Mouse (Mus musculus) urinary bladder, postnatal 36 days (tissue): ENCODE results near the gene Slc27a1.
A peak's percentile ranks its signal among the peaks of the same experiment; 100 is the strongest.

Experiments used
- DNase-seq, 2 experiments: peaks; one replicate each; pipeline ENCODE4 v3.0.0; 2022; ENCODE audit warnings: low spot score in 2 of 2, mixed read lengths in 1 of 2

The Slc27a1 gene

DNA sequence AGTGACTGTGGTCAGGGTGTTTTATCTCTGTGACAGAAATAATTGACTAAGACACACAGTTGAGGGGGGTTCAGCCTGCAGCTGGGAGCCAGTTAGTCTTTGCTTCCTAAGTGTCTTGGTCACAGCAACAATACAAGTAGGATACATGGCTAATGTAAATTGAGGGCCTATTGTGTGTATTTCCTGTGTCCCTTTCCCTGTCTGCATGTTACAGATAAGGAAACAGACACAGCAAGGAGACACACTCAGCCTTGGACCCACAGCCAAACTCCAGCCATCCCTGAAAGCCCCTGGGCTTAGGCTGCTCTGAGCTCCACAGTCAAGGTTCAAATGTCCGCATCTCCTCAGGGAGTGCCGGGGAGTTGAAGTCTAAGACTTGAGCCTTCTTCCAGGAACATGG is 14.0 kb upstream of the Slc27a1 start:
- no peak for DNase-seq

DNA sequence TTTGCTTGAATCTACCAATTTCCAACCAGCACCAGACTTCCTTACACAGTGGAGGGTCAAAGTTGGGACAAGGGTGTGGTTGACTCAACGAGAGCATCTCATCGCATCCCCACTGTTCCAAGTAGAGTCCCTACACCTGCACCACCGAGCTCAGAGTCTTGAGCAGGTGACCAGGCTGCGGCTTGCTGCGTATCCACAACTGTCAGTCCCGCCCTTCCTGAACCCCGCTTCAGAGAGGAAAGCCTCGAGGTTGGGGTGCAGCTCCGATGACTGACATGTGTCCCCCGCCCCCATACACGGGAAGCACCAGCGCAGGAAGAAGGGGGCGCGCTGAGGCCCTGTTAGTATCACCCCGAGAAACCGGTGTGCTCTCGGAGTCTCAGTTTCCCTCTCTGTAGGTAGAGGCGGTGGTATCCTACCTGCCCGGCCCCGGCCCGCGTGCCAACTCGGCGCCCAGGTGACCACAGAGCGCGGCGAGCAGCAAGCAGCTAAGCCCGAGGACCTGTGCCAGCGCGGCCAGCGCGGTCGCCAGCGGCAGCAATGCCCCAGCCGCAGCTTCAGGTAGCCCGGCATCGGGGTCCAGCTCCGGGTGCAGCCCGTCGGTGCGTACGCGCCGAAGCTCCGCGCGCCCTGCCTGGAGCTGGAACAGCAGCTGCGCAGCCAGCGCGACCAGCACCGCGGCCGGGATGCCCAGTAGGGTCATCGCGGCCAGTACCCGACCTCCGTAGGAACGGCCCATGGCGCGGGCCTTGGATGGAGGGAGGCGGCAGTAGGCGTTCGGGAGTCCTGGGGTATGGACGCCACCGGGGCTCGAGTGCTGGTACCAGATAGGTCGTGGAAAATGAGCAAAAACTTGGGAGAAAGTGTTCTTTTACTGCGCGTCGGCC is 10.4 kb upstream of the Slc27a1 start, which contains the start of gene Tmem221:
Gene Tmem221, minus strand, starts transcription at position 801 of the 887 bp plus-strand sequence.
- no peak for DNase-seq

DNA sequence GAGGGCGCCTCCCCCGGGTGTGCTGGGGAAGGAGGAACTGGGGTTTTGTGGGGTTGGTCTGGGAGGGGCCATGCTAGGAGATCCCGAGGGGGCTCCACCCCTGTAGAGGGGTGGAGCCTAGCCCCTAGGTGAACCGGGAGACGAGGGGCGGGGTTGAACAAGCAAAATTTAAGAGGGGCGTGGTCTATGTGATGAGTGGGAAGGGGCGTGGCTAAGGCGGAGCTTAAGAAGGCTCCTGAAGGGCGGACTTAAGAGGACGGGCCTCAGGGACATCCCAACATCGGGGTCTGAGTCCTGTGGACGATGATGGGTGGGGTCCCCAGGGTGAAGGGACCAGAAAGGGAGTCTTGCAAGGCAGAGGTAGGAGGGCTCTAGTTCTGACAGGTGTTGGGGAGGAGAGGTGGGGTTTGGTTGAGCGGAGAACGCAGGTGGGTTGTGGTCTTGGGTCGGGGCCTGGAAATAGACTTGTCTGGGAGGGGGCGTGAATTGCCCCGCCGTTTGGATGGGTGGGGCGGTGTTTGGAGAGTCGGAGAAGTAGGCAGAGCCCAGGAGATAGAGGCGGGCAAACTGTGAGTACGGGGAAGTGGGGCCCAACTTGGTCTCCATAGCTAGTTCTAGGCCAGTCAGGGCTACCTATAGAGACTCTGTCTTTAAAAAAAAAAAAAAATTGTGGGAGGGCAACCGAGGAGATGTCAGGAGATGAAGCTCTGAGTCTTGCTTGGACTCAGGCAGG is 9.6 kb upstream of the Slc27a1 start:
- peak; percentile 66 to 78 for DNase-seq

DNA sequence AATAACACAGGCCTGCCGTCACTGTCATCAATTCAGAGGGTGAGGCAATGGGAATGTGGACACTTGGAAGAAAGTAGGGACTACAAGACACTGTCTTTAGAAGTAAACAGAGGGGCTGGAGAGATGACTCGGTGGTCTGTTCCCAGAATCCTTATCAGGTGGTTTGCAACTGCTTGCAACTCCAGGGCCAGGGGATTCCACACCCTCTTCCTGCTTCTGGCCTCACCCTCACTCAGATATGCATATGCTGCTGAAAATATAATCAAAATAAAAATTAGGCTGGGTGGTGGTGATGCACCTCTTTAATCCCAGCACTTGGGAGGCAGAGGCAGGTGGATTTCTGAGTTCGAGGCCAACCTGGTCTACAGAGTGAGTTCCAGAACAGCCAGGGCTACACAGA is 8.6 kb upstream of the Slc27a1 start:
- DNase-seq = no peak

GRCm38 (mm10) chr8:71560765-71561164 is 7.9 kb upstream of the Slc27a1 start:
- no peak for DNase-seq

DNA sequence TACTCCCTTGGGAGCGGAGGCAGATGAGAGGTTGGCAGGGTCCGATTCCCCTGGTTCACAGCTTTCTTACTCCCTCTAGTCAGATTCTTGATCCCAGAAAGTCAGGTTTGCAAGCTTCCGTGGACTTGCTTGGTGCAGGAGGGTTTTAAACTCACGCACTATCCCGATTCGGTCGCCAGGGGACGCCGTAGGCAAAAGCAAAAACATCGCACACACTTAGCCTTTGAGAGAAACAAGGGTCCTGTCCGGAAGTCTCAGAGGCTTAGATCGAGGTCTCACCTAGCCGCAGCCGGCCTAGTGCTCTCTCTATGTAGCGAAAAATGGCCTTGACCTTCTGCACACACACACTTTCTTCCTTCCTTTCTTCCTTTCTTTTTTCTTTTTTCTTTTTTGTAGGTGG is 7.3 kb upstream of the Slc27a1 start:
- DNase-seq = peak; percentile 51 to 53

DNA sequence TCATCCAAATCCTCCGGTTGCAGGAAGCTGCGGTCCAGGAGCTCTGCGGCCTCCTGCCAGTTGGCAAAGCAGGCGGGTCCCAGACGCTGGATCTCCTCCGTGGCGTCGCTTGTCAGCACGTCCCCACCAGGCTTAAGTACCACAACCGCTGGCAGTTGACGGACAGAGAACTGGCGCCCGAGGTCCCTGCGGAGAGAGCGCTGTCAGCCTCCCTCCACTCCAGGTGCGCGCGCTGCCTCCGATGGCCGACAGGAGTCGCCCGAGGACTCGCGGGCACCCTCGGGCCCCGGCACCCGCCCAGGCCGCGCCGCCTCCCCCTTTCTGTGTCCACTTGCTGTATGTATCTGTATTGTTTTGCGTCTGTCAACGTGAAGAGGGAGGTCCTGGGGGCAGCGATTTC is 5.9 kb upstream of the Slc27a1 start:
- DNase-seq = peak; percentile 70 to 84

DNA sequence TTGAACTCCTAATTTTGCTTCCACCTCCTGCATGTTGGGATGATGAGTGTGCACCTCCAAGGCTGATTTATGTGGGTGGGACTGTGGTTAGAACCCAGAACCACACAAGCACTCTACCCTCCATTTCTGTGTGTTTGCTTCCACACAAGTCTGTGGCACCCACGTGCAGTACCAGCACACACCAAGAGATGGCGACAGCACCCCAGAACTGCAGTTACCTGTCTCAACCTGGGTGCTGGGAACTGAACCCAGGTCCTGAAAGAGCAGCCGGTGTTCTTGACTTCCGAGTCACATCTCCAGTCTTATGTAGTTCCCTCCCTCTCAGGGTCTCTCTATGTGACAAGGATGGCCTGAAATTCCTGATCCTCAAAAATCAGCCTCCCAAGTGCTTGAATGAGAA is 4.7 kb upstream of the Slc27a1 start:
- no peak for DNase-seq

DNA sequence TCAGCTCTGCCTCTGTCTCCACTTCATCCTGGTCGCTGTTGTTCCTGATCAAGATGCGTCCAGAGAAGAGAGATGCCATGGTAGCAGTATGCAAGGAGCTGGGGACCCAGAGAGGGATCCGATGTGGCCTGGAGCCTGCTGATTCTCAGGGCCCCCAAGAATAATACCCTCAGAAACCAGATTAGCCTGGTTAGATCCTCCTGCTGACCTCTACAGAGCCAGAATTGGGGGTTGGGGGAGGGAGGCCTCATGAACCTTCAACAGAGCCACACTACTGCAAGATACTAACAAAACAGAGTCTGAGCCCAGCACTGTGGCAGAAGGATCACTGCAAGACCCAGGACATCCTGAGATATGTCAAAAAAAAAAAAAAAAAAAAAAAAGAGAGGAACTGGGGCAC is 2.2 kb upstream of the Slc27a1 start, which contains the start of gene Nxnl1:
Gene Nxnl1, minus strand, starts transcription at position 101 of the 400 bp plus-strand sequence.
- no peak for DNase-seq

DNA sequence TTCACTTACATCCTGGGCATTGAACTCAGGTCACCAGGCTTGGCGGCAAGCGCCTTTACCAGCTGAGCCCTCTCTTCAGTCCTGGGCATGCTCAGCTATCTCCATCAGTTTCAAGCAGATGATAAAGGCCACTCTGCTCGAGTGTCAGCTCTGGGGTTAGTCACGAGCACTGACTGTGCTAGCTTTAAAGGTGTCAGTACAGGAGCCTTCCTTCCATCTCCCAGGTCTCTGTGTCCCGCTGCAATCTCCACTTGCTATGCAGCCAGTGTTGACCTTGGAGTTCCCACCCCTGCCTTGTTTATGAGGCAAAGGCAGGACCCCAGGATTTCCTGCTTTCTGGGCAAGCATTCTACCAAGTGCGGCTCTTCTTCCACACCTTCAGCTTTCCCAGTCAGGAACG is 1.1 kb upstream of the Slc27a1 start:
- DNase-seq = no peak

DNA sequence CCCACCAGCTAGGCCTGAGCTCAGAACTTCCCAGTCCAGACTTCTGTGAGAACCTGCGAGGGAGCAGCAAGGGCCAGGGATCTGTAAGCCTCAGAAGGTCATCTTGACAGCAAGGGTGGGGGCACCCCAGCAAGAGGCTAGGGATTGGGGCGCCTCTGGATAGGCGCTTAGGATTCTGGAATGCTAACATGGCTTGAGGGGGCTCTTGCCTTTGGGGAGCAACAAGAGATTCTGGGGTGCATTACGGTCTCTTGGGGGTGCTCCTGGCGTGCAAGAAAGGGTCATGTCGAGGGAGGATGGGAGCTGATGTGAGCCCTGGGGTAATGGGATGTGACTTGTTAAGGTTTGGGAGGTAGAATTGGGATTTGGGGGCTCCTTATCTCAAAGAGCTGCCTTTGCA is 259 bp downstream of the Slc27a1 start:
- no peak for DNase-seq

GRCm38 (mm10) chr8:71569366-71570290 is 946 bp downstream of the Slc27a1 start:
- DNase-seq = peak; percentile 92 to 94

DNA sequence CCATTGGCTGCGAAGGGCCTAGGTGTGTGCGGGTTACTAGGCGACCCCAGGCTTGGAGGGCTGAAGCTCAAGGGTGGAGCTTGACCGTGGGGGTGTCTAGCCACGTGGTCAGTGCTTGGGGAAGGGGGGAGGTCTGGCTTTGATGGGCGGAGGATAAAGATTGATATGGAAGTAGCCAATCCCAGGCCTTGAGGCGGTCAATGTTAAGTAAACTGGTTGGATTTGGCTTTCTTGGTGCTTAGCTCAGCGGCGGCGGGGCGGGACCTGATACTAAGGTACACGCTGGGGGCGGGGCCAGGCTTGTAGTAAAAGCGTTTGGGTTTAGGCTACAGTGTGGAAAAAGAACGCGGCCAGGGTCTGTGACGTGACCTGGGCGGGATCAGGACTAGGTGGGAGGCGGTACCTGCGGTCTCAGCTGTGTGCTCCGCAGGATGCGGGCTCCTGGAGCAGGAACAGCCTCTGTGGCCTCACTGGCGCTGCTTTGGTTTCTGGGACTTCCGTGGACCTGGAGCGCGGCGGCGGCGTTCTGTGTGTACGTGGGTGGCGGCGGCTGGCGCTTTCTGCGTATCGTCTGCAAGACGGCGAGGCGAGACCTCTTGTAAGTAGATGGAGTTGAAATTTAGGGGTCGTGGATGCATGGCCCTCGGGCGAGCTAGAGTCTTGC is 1.7 kb downstream of the Slc27a1 start:
- DNase-seq = peak in 1 of 2 experiments; percentile 95

DNA sequence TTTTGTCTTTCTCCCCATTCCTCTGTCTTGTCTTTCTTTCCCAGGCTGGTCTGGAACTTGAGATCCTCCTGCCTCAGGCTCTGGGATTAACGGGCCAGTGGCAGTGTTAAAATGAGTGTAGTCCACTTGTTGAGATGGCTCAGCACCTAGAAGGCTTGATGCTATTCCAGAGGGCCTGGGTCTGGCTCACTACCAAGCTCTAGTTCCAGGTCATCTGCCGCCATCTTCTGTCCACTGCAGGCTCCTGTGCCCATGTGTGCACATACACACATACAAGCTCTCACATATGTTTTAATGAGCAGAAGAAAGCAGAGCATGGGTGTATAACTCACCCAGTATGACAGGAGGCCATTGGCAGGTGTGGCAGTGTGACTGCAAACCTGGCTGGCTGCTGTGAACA is 3.4 kb downstream of the Slc27a1 start:
- DNase-seq = no peak

GRCm38 (mm10) chr8:71572847-71573633 is 4.4 kb downstream of the Slc27a1 start:
- peak in 1 of 2 experiments; percentile 72 for DNase-seq

GRCm38 (mm10) chr8:71574426-71574825 is 5.7 kb downstream of the Slc27a1 start:
- no peak for DNase-seq

DNA sequence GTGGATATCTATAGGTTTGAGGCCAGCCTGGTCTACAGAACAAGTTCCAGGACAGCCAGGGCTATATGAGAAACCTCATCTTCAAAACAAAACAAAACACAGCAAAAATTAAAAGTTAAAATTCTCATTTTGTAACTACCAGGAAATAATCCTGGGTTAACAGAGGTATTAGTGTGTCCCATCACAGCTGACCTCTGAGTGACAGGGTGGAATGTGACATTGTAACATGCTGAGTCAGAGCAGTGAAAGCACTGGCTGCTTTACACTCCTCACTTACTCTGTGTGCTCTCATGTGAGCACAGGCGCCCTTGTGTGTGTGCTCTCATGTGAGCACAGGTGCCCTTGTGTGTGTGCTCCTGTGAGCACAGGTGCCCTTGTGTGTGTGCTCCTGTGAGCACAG is 6.3 kb downstream of the Slc27a1 start:
- no peak for DNase-seq

DNA sequence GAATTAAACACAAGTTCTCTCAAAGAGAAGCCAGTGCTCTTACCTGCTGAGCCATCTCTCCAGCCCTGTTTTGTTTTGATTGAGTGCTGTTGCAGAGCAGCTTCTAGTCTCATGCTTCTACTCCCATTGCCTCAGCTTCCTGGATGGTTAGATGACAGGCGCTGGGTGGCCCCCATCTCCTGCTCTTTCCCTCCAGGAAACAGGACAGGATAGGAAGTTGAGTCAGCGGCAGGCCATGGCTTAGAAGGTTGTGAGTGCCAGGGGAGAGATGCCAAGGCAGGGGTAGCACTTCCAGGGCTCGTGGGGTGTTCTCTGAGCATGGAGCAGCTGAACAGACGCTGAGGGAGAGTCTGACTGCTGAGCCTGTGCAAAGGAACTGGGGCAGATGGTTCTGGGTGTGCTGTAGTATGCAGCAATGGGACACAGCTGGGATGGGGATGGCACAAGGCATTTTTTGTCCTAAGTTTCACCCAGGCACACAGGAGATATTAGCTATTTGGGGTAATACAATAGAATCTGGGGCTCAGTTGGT is 9.2 kb downstream of the Slc27a1 start:
- no peak for DNase-seq

- no peak for DNase-seq
Observed at GRCm38 (mm10) chr8:71579009-71579408, 10.3 kb downstream of the Slc27a1 start.

DNA sequence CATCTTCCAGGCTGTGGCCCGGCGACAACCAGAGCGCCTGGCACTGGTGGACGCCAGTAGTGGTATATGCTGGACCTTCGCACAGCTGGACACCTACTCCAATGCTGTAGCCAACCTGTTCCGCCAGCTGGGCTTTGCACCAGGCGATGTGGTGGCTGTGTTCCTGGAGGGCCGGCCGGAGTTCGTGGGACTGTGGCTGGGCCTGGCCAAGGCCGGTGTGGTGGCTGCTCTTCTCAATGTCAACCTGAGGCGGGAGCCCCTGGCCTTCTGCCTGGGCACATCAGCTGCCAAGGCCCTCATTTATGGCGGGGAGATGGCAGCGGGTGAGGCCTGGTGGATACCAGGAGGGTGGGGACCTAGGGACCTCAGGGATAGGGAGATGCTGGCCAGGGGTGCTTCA is 10.8 kb downstream of the Slc27a1 start:
- DNase-seq = no peak
